Mouse (Mus musculus) heart, adult 2 months (tissue): ENCODE data around the gene Mmp23.

ENCODE experiments used
- CTCF ChIP-seq: fragments of 200-600 bp; IDR thresholded peaks from 2 replicates; pipeline ENCODE4 v1.8.1; 2022; ENCODE audit warnings: antibody characterized with exemption, mild to moderate bottlenecking, moderate library complexity
- EP300 ChIP-seq: fragments of 200-500 bp; IDR thresholded peaks from 2 replicates; pipeline ENCODE4 v1.6.1; 2011; ENCODE audit warnings: low read depth, low read length, control low read depth; ENCODE audit not compliant: insufficient read depth

DNA sequence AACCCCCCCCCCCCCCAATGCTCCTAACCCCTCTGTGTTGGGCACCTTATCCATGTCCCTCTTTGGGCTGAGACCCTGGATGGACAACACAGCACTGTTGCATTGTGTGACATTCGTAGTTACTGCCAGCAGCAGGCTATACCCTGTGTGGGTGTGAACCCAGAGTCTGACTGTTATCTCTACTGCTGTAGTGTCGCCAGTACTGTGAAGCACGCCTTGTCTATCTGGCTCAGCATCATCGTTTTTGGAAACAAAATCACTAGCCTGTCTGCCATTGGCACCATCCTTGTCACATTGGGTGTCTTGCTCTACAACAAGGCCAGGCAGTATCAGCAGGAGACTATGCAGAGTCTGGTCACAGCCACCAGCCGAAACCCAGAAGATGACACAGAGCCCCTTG is 34.9 kb downstream of the Mmp23 start:
- TF ChIP-seq EP300 (no peak), CTCF (no peak)
